Mouse (Mus musculus) lung, adult 2 months (tissue): ENCODE data around the gene Abcd3.

ENCODE experiments used
- CTCF ChIP-seq: fragments of 200-500 bp; IDR thresholded peaks from 2 replicates; pipeline ENCODE4 v1.5.1; 2011; ENCODE audit warnings: mild to moderate bottlenecking, low read length, control low read depth; ENCODE audit not compliant: insufficient read depth
- POLR2A ChIP-seq: fragments of 200-500 bp; IDR thresholded peaks from 2 replicates; pipeline ENCODE4 v1.6.1; 2011; ENCODE audit warnings: low read depth, mild to moderate bottlenecking, control low read depth, low read length, borderline replicate concordance; ENCODE audit errors: extremely low read depth

DNA sequence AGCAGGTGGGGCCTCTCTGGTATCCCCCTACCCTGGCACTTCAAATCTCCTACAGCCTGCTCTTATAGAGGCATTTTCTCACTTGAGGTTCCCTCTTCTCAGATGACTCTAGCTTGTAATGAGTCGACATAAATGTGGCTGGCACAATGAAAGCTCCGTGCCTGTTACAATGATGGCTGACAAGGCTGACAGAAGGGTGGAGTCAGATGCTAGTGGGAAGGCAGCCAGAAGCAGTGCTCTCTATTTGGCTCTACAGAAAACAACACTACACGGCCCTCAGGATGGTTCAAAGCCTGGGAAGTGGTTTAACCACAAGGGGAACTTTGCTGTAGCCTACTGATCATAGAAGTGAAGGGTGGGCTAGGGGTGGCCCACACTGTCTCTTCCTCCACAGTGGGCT is 60.0 kb downstream of the Abcd3 start:
- TF ChIP-seq CTCF (no peak), POLR2A (no peak)
